Mouse (Mus musculus) embryonic fibroblast, embryonic 13.5 days (primary cell): ENCODE results near the gene Oasl2. TPM values are rescaled to one million over a fixed set of nuclear protein-coding genes. Genes with fewer than 3 reads are reported as not detected.
A peak's percentile ranks its signal among the peaks of the same experiment; 100 is the strongest.
"Not testable (repeated sequence)": the region's sequence is repeated elsewhere in the genome, so short reads cannot be mapped to it uniquely, and the experiment has no call there.

Experiments
- H3K27ac ChIP-seq: 2 replicates; pipeline ENCODE4 v1.5.1; 2012; ENCODE audit warnings: low read length, control low read depth, inconsistent platforms; ENCODE audit not compliant: insufficient read depth
- H3K4me1 ChIP-seq: 2 replicates; pipeline ENCODE4 v1.6.1; 2011; ENCODE audit warnings: low read length; ENCODE audit not compliant: control insufficient read depth, insufficient read depth
- H3K4me3 ChIP-seq: 2 replicates; pipeline ENCODE4 v1.5.1; 2011; ENCODE audit warnings: mild to moderate bottlenecking, control low read depth, low read length; ENCODE audit not compliant: insufficient read depth
- CTCF ChIP-seq: IDR thresholded peaks from 2 replicates; pipeline ENCODE4 v1.5.1; 2011; ENCODE audit warnings: mild to moderate bottlenecking, control low read depth, low read length, moderate library complexity, borderline replicate concordance; ENCODE audit not compliant: insufficient read depth
- POLR2A ChIP-seq: IDR thresholded peaks from 2 replicates; pipeline ENCODE4 v1.6.1; 2011; ENCODE audit warnings: low read depth, mild to moderate bottlenecking, control low read depth, low read length, moderate library complexity
- polyA plus RNA-seq: library from polyadenylated mRNA; stranded (reverse); fragments of >200 nt; gene quantifications from 2 replicates; pipeline ENCODE4 v1.2.4, GENCODE M21; 2011; ENCODE audit warnings: low read depth; ENCODE audit not compliant: missing spikeins, insufficient read length

Oasl2 gene
- 19.7 and 32.2 TPM in 2 replicates for polyA plus RNA-seq

DNA sequence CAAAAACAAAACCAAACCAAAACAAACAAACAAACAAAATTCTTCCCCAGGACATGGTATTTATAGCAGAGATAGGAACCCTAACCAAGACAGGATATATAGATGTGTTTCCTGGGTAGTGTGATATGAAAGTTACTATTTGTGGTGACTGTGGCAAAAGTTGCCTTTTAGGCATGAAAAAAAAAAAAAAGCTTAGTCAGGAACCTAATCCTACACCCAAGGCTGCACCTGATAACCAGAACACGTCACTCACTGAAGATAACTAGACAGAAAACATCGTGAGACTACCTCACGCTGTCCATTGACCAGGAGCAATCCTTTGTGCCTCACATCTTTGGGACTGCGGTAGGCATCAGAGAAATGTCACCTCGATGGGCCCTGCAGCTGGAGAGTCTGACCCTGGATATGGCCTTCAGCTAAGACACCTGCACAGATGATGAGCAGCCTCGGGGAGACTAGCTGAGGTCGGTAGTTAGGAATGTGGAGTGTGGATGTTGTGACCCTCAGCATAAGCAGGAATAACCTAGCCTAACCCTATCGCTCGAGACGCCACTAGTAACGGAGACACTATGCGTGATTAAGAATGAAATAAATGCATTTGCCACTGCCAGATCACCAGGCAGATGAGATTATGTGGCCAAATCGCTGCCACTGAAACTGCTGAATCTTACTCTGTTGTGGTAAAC, at the start of gene Oasl2:
Gene Oasl2 (plus strand): TSS at position 249 of the 686 bp plus-strand sequence.
- H3K4me1 ChIP-seq = peaks cover 6% of the 10 kb centered on the region
- H3K4me3 ChIP-seq = peak within 1 kb of the TSS; percentile 38
- TF ChIP-seq POLR2A (no peak), CTCF (no peak)
- H3K27ac ChIP-seq = no peak within 1 kb of the TSS

DNA sequence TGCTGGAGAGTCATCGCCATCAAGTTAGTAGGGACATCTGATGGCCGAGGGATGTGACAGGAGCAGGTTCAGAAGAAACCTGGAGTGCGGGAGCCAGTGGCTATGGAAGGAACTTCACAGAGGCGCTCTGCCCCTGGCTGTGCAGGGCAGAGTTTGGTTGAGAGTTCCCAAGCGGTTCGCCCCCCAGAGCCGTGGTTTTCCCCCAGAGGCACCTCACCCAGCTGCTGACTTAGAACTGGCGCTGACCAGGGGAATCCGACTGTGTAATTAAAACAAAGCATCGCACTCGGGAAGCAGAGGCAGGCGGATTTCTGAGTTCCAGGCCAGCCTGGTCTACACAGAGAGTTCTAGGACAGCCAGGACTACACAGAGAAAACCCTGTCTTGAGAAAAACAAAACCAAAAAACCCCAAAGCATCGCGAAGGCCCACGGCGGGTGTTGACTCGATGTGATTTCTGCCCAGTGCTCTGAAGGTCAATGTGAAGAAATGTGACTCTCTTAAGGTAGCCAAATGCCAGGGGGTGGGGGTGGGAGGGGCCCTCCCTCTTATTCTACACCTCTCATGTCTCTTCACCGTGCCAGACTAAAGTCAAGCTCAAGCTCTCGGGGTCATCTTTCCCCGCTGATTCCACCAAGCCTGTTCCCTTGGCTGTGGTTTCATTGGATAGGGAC, 45.0 kb upstream of the Oasl2 start:
- no peaks in the 10 kb centered on the region for H3K4me1 ChIP-seq
- no peak overlapping the region for H3K4me3 ChIP-seq
- TF ChIP-seq CTCF = no peak
- no peak for TF ChIP-seq POLR2A
- H3K27ac ChIP-seq = no peak overlapping the region

DNA sequence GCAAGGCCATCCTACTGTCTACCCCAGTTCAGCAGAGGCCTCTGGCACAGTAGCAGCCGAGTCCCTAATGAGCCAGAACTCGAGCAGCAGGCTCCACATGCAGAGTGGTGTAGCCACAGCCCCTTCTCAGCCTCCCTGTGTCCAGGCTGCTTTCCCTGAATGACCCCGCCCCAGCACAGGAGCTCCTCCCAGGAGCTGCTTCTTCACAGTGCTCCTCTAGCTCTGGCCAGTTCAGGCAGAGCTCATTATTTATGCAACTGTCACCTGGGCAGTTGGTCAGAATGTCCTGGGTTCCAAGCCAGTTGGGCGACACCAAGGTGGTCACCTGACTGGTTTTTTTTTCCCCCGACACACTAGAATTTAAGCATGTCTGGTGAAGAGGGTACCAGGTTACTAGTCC, 43.4 kb upstream of the Oasl2 start, which contains the start of gene 4930519G04Rik:
Gene 4930519G04Rik (plus strand): TSS at position 301 of the 400 bp plus-strand sequence.
- not testable (repeated sequence) for H3K4me3 ChIP-seq, H3K4me1 ChIP-seq, H3K27ac ChIP-seq

DNA sequence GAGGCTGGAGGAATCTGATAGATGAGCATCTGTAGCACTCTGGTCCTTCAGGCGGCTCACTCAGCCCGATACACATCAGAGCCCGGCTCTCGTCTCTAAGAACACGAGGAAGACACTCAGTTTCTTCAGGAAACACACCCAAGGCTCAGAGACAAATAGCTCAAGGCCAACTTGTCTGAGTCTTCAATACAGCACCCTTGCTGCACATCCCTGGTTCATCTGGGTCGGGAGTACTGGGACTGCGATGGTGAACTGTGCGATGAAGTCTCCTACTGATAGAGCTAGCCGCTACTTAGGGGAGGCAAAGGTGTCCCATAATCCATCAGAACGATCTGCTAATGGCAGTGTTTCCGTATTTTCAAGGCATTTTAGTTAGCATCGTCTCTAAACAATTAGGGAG, 38.2 kb upstream of the Oasl2 start, which contains the start of gene Gm9936:
Gene Gm9936 (minus strand): TSS at position 101 of the 400 bp plus-strand sequence.
- no peaks in the 10 kb centered on the region for H3K4me1 ChIP-seq
- no peak within 1 kb of the TSS for H3K27ac ChIP-seq
- TF ChIP-seq POLR2A (no peak), CTCF (no peak)
- H3K4me3 ChIP-seq = peak within 1 kb of the TSS; percentile 15; the same call in 1 of the 2 replicates

DNA sequence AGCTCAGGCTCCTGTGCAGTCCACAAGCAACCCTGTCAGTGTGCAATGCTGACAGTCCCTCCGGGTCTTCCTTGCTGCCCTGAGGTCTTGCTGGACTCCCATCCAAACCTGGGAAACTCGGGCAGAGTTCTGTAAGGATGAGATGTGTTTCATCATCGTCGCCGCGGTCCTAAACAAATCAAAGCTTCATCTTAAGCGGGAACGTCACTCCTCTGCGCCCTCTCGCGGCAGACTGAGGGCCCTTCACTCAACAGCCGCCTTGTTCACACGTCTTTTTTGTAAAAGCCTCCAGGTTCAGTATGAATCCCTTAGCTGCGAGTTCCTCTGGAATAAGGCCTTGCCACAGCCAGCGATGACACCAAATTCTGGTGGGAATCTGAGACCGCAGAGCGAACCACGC, 37.5 kb upstream of the Oasl2 start:
- no peaks in the 10 kb centered on the region for H3K4me1 ChIP-seq

DNA sequence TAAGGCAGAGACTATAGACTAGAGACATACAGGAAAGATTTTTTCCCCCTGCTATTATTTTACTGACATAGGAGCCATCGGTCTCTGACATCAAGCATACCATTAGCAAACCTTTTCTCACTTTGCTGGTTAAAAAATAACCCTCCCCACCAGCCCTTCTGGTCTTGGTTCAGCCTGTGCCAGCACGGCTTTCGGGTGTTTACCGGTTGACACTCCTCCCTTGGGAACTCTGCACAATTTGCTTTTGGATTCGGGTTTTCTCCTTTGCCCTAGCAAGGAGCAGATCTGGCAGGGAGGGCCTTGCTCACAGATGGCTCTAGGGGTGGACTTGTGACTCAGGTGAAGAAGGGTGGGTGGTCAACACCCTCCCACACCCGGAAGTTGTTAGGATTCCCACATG, 35.0 kb upstream of the Oasl2 start:
- TF ChIP-seq CTCF = no peak
- TF ChIP-seq POLR2A = no peak
- no peak overlapping the region for H3K27ac ChIP-seq
- no peaks in the 10 kb centered on the region for H3K4me1 ChIP-seq
- H3K4me3 ChIP-seq = no peak overlapping the region

More for the DNA sequence above, 37.5 kb upstream of the Oasl2 start:
- Histone ChIP-seq H3K4me3 (peak overlapping the region; percentile 15; the same call in 1 of the 2 replicates), H3K27ac (no peak overlapping the region)
- TF ChIP-seq CTCF = peak; percentile 87
- 0 out of 2 replicates have a peak, but pooled peaks have one; percentile 25 for TF ChIP-seq POLR2A

DNA sequence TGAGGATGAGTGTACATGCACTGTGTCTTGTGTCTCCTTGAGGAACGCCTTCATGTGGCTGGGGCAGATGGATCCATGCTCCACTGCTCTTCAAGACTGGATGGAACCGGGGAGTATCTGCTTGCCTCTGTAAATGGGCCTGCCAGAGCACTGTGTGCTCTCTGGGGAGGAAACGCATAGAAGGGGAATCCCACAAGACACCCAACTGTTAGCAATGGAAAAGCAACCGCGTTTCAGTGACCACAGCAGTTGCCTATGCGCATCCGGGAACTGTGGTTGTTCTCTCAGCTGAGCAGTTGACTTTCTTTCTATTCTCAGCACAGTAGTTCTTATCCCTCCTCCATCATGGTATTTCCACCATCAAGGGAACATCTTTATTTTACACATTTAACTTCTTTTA, 31.9 kb upstream of the Oasl2 start:
- Histone ChIP-seq H3K4me3 (no peak overlapping the region), H3K27ac (no peak overlapping the region)

DNA sequence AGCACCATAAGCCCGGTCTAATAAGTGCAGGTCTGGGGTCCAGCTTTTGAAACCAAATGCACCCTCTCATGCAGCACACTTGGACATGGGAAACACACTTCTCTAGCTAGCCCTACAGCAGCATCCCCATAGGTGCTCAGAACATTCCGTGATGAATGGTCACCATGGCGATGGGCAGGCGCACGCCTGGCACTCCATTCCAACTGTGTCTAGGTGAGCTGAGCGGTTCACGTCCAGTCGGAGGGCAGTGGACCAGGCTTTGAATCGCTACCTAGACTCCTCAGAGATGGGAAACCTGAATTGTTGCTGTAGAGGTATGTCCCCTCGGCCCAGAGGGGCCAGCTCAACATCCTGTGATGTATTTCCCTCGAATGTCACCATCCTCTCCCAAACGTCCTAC, 31.5 kb upstream of the Oasl2 start:
- Histone ChIP-seq H3K27ac (no peak overlapping the region), H3K4me3 (no peak overlapping the region), H3K4me1 (no peaks in the 10 kb centered on the region)
- no peak for TF ChIP-seq CTCF

More for the DNA sequence above, 31.9 kb upstream of the Oasl2 start:
- H3K4me1 ChIP-seq = no peaks in the 10 kb centered on the region
- TF ChIP-seq POLR2A (no peak), CTCF (no peak)

DNA sequence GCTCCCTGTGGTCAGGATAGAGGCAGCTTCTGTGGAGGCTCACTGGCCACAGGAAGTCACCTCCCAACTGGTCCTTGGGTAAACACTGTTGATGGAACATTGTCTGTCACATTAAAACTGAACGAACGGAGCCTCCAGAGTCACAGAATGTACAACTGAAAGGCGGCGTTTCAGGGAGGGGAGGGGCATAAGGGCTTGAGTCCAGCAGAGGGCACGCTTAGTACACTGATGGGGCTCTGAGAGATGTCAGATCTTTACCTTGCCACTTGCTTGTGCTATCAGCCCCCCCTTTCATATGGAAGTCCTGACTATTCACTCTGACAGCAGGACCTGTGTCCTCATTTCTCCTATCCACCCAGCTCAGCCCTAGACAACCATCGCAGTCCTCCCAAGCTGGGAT, 20.9 kb upstream of the Oasl2 start:
- no peak for TF ChIP-seq CTCF
- TF ChIP-seq POLR2A = no peak
- Histone ChIP-seq H3K4me1 (peaks cover 4% of the 10 kb centered on the region), H3K4me3 (no peak overlapping the region), H3K27ac (no peak overlapping the region)

DNA sequence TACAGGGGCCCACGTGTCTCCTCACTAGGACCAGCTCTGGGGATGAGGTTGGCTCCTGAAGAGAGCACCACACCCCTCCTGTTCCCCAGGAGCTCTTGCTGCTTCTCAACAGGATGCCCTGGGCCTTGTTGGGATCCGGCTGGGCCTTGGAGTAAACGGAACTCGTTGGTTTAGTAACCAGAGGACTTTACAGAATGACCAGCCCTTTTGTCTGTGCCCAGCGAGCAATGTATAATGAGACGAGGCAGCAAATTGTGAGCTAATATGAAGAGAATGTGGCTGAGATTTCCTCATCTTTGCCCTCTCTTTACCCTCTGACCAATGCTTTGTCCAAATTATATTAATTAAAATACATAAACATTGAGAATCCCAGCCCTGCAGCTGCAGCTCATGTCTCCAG, 20.4 kb upstream of the Oasl2 start:
- H3K27ac ChIP-seq = no peak overlapping the region
- peaks cover 4% of the 10 kb centered on the region for H3K4me1 ChIP-seq
- H3K4me3 ChIP-seq = no peak overlapping the region
- TF ChIP-seq CTCF = no peak
- TF ChIP-seq POLR2A = no peak
